Mouse (Mus musculus) heart, embryonic 16.5 days (tissue): ENCODE results near the gene Tulp2. TPM values are rescaled to one million over a fixed set of nuclear protein-coding genes. Genes with fewer than 3 reads are reported as not detected.

Experiments
- ATAC-seq: fragments of 200-750 bp; cut with Nextera tagmentation; replicated peaks from 2 replicates; pipeline ENCODE4 v1.8.0; 2017; ENCODE audit warnings: moderate number of reproducible peaks; ENCODE audit not compliant: insufficient read depth, low FRiP score; ENCODE audit errors: extremely low read depth
- H3K27ac ChIP-seq: fragments of 300-500 bp; sonication (generic); 2 replicates; pipeline ENCODE4 v1.5.1; 2014; ENCODE audit warnings: mild to moderate bottlenecking, low read length, control low read depth, moderate library complexity
- H3K27me3 ChIP-seq: fragments of 300-500 bp; sonication (generic); 2 replicates; pipeline ENCODE4 v1.6.1; 2014; ENCODE audit warnings: low read length, mixed read lengths; ENCODE audit not compliant: control insufficient read depth, insufficient read depth
- H3K36me3 ChIP-seq: fragments of 300-500 bp; sonication (generic); 2 replicates; pipeline ENCODE4 v1.6.1; 2014; ENCODE audit not compliant: control insufficient read depth, insufficient read depth
- H3K4me1 ChIP-seq: fragments of 300-500 bp; sonication (generic); 2 replicates; pipeline ENCODE4 v1.6.1; 2014; ENCODE audit warnings: low read length, mixed read lengths; ENCODE audit not compliant: control insufficient read depth, insufficient read depth
- H3K4me2 ChIP-seq: fragments of 300-500 bp; sonication (generic); 2 replicates; pipeline ENCODE4 v1.6.1; 2014; ENCODE audit warnings: low read depth, mild to moderate bottlenecking, control low read depth, low read length
- H3K4me3 ChIP-seq: fragments of 300-500 bp; sonication (generic); 2 replicates; pipeline ENCODE4 v1.5.1; 2014; ENCODE audit warnings: mild to moderate bottlenecking, control low read depth, low read length
- H3K9ac ChIP-seq: fragments of 300-500 bp; sonication (generic); 2 replicates; pipeline ENCODE4 v1.6.1; 2014; ENCODE audit warnings: low read length, control low read depth
- H3K9me3 ChIP-seq: fragments of 300-500 bp; sonication (generic); replicated peaks from 2 replicates; pipeline ENCODE4 v1.6.1; 2016; ENCODE audit warnings: low read length; ENCODE audit not compliant: control insufficient read depth
- WGBS: fragments of 180-500 bp; shearing (Covaris S2); extraction: QIAGEN DNeasy Blood & Tissue Kit; methylation state at CpG from one replicate; pipeline ENCODE4 v1.1.7; 2014; 5-methylcytosine and 5-hydroxymethylcytosine counted together
- microRNA-seq: library from miRNA; unstranded; fragments of <30 nt; microRNA quantifications from one replicate; pipeline ENCODE4, GENCODE M21; 2017
- polyA plus RNA-seq: library from polyadenylated mRNA; unstranded; fragments of >200 nt; fragmentation: Nextera tagmentation; extraction: Ambion mirVana; gene quantifications from 2 replicates; pipeline ENCODE4 v1.2.1, GENCODE M21; 2015

Tulp2 gene
- polyA plus RNA-seq, 1 experiment from 2014 or later, result 0.71 TPM

DNA sequence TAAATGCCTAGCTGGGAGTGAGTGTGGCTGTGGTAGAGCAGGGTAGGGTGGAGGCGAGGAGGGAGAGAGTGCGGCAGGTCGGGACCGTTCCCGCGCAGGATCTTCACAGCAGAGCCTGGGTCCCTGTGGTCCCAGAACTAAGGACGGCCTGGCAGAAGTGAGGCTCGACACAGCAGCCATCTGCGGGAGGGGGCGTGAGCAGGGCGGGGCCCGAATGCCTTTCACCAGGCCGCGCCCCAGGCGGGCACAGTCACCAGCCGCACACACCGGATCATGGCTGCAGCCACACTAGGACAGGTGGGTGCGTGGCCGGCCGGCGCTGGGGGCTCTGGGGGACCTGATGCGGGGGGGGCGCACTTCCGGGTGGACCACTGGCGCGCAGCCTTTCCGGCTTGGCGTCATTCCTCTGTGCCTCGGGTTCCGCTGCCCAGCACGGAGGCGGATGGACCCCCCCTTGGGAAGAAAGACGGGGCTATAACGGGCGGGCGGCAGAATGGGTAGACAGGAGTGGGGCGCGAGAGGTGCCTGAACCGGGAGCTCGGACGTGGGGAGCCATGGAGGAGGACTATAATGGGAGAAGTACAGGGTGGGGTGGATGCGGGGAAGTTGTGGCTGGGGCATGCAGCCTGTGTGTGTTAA is 88.5 kb downstream of the Tulp2 start, which contains the start of gene Bcat2:
Gene Bcat2, plus strand, starts transcription at position 51 of the 639 bp plus-strand sequence.
- Histone ChIP-seq H3K9ac (peak within 1 kb of the TSS; percentile 90), H3K27ac (peak within 1 kb of the TSS; percentile 91), H3K9me3 (no peaks in the 10 kb centered on the region), H3K36me3 (no peaks in the 10 kb centered on the region), H3K4me1 (peaks cover 37% of the 10 kb centered on the region), H3K4me3 (peak within 1 kb of the TSS; percentile 65), H3K27me3 (no peaks in the 10 kb centered on the region), H3K4me2 (peak within 1 kb of the TSS; percentile 84)
- peak; percentile 55 for ATAC-seq
- under 1% methylated on average over 39 of the region's 42 CpGs for WGBS

DNA sequence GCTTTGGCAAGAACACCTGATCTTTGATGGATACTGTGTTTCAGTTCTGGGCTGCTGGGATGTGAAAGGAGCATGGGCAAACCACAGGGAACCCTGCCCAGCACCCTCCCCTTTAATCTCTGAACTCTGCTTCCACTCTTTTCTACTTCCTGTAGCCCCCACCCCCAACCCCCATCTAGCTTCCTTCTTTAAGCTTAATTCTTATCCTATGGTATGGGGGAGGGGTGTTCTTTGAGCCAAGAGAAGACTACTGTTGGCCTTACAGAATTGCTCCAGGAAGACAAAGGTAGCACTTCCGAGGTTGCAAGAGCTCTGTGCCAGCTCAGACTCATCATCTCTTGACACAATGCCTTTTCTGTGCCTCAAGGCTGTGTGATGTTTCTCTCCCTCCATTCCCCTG is 90.3 kb downstream of the Tulp2 start:
- Histone ChIP-seq H3K36me3 (peaks cover 11% of the 10 kb centered on the region; the same call in 1 of the 2 replicates), H3K4me1 (peaks cover 37% of the 10 kb centered on the region), H3K4me2 (no peak overlapping the region), H3K9me3 (no peaks in the 10 kb centered on the region), H3K9ac (no peak overlapping the region), H3K4me3 (no peak overlapping the region), H3K27me3 (no peaks in the 10 kb centered on the region), H3K27ac (no peak overlapping the region)
- 47% methylated on average over 1 of the region's 1 CpGs for whole genome bisulfite sequencing
- no peak for ATAC-seq

Small RNA genes within 50 kb of the gene (microRNA-seq; reads per million reads assigned to microRNA genes)
- gene Gm22133, result not detected

Other genes starting within 250 kb of the Tulp2 start
- gene Cd37, start 242.8 kb upstream of the Tulp2 start, polyA plus RNA-seq, result 5.0 and 9.2 TPM in 2 replicates
- gene Slc6a16, start 240.8 kb upstream of the Tulp2 start, polyA plus RNA-seq, result 0.09 TPM in 1 of 2 replicates, not detected in the other
- not detected in 2 replicates for gene Slc6a21, start 204.4 kb upstream of the Tulp2 start, polyA plus RNA-seq
- 12.4 and 18.0 TPM in 2 replicates for gene Trpm4, start 148.1 kb upstream of the Tulp2 start, polyA plus RNA-seq
- gene Hrc, start 146.6 kb upstream of the Tulp2 start, polyA plus RNA-seq, result 26.6 and 28.7 TPM in 2 replicates
- 1.5 TPM in 2 replicates for gene Ppfia3, start 114.9 kb upstream of the Tulp2 start, polyA plus RNA-seq
- 0.81 and 0.91 TPM in 2 replicates for gene Lin7b, start 111.3 kb upstream of the Tulp2 start, polyA plus RNA-seq
- 145 and 161 TPM in 2 replicates for gene Snrnp70, start 86.1 kb upstream of the Tulp2 start, polyA plus RNA-seq
- gene Kcna7, start 76.2 kb upstream of the Tulp2 start, polyA plus RNA-seq, result 0.25 and 0.27 TPM in 2 replicates
- gene Ntf5, start 68.2 kb upstream of the Tulp2 start, polyA plus RNA-seq, result 0.91 and 1.1 TPM in 2 replicates
- gene Lhb, start 61.1 kb upstream of the Tulp2 start, polyA plus RNA-seq, result 0.46 and 0.51 TPM in 2 replicates
- 136 and 141 TPM in 2 replicates for gene Gys1, start 47.0 kb upstream of the Tulp2 start, polyA plus RNA-seq
- 85.1 and 88.3 TPM in 2 replicates for gene Ruvbl2, start 43.8 kb upstream of the Tulp2 start, polyA plus RNA-seq
- gene Ftl1, start 22.0 kb upstream of the Tulp2 start, polyA plus RNA-seq, result 3,045 and 3,399 TPM in 2 replicates
- gene Bax, start 15.0 kb upstream of the Tulp2 start, polyA plus RNA-seq, result 104 and 107 TPM in 2 replicates
- not detected in 2 replicates for gene Gm45808, start 4.9 kb downstream of the Tulp2 start, polyA plus RNA-seq
- 3.4 TPM in 2 replicates for gene Dhdh, start 6.9 kb downstream of the Tulp2 start, polyA plus RNA-seq
- gene Nucb1, start 28.5 kb downstream of the Tulp2 start, polyA plus RNA-seq, result 156 and 160 TPM in 2 replicates
- 25.0 and 27.1 TPM in 2 replicates for gene Ppp1r15a, start 44.4 kb downstream of the Tulp2 start, polyA plus RNA-seq
- gene Plekha4, start 44.5 kb downstream of the Tulp2 start, polyA plus RNA-seq, result 1.3 and 1.8 TPM in 2 replicates
- gene Hsd17b14, start 73.0 kb downstream of the Tulp2 start, polyA plus RNA-seq, result 0.66 and 0.87 TPM in 2 replicates
- gene Bcat2, start 88.3 kb downstream of the Tulp2 start, polyA plus RNA-seq, result 97.7 and 102 TPM in 2 replicates
- 1.5 and 1.7 TPM in 2 replicates for gene Fgf21, start 133.6 kb downstream of the Tulp2 start, polyA plus RNA-seq
- gene Fut1, start 135.4 kb downstream of the Tulp2 start, polyA plus RNA-seq, result 0.15 and 0.83 TPM in 2 replicates
- 0.21 and 0.26 TPM in 2 replicates for gene Izumo1, start 139.9 kb downstream of the Tulp2 start, polyA plus RNA-seq
- 15.4 and 16.3 TPM in 2 replicates for gene Rasip1, start 145.6 kb downstream of the Tulp2 start, polyA plus RNA-seq
- 7.6 and 9.0 TPM in 2 replicates for gene Mamstr, start 158.1 kb downstream of the Tulp2 start, polyA plus RNA-seq
- gene Fut2, start 184.5 kb downstream of the Tulp2 start, polyA plus RNA-seq, result 1.5 and 1.6 TPM in 2 replicates
- gene Ntn5, start 202.1 kb downstream of the Tulp2 start, polyA plus RNA-seq, result 0.22 and 0.36 TPM in 2 replicates
- gene Sec1, start 212.5 kb downstream of the Tulp2 start, polyA plus RNA-seq, result 0.33 and 0.65 TPM in 2 replicates
- gene Car11, start 218.0 kb downstream of the Tulp2 start, polyA plus RNA-seq, result 4.2 and 5.1 TPM in 2 replicates
- gene Dbp, start 223.2 kb downstream of the Tulp2 start, polyA plus RNA-seq, result 3.0 and 3.6 TPM in 2 replicates
- gene Rpl18, start 233.6 kb downstream of the Tulp2 start, polyA plus RNA-seq, result 520 and 591 TPM in 2 replicates
- gene Sphk2, start 236.1 kb downstream of the Tulp2 start, polyA plus RNA-seq, result 18.9 and 19.1 TPM in 2 replicates
- gene Fam83e, start 239.3 kb downstream of the Tulp2 start, polyA plus RNA-seq, result 0.39 and 0.84 TPM in 2 replicates
- not detected in 2 replicates for gene Spaca4, start 243.9 kb downstream of the Tulp2 start, polyA plus RNA-seq